Mouse (Mus musculus): ENCODE measurements around the gene Synrg. TPM values are rescaled to one million over a fixed set of nuclear protein-coding genes. Genes with fewer than 3 reads are reported as not detected.
A peak's percentile ranks its signal among the peaks of the same experiment; 100 is the strongest.

The Synrg gene
- polyA plus RNA-seq, 2 experiments = 3.9 TPM

DNA sequence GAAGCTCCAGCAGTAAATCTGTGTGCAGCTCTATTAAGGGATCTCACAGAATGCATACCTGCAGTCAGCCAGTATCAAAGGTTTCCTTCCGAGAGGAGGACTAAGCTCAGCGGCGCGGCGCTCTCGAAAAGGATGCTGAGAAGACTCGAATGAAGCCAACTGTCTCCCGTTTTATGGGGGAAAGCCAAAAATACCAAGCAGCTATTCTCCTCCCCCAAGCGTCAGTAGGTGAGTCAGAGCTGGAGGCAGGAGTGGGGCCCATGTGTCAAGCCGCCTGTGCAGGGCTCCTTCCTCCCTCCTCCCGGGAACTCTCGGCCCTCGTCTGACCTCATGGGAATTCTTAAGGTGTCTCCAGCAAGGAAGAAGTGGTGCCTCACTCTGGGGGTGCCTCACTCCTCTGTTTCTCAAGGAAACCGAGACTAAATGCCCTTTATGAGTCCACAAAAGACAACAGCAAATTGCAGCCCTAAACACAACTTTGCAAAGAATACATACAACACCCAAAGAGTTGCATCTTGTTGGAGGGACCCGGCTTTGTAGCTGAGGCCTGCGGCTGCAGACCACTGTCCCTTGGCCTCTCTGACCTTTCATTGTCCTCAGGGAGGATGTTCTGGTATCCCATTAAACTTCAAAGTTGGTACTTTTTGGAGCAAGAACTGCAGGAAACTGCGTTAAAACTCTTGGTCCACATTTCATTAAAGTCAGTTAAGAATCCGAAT, 102.9 kb downstream of the Synrg start:
- TF ChIP-seq EP300 (IDR thresholded peaks at IDR 0.05; ENCODE audit: low read depth) (no peak), CTCF (IDR thresholded peaks at IDR 0.05; ENCODE audit: low read depth) (no peak)
- Histone ChIP-seq H3K4me3 (ENCODE audit: insufficient read depth in 1 of 2, low read depth in 2 of 2, low read length in 2 of 2) (no peak overlapping the region), H3K27me3 (ENCODE audit: control insufficient read depth, insufficient read depth, low read length) (peaks cover 49% of the 10 kb centered on the region), H3K9me3 (ENCODE audit: control insufficient read depth, low read length) (no peaks in the 10 kb centered on the region), H3K9ac (replicated peaks) (no peak overlapping the region), H3K4me1 (replicated peaks; ENCODE audit: control insufficient read depth in 2 of 2, insufficient read depth in 2 of 2, low read length in 1 of 2) (no peaks in the 10 kb centered on the region), H3K27ac (no peak overlapping the region), H3K4me2 (ENCODE audit: low read depth) (no peak overlapping the region), H3K36me3 (replicated peaks; ENCODE audit: control insufficient read depth, insufficient read depth, low read depth) (no peaks in the 10 kb centered on the region)
- 10% methylated on average over 18 of the region's 18 CpGs for WGBS (ENCODE audit: insufficient replicate concordance)
- DNase-seq (ENCODE audit: low read depth in 3 of 3, low spot score in 3 of 3) = no peak
- ATAC-seq (ENCODE audit: insufficient read depth) = no peak

DNA sequence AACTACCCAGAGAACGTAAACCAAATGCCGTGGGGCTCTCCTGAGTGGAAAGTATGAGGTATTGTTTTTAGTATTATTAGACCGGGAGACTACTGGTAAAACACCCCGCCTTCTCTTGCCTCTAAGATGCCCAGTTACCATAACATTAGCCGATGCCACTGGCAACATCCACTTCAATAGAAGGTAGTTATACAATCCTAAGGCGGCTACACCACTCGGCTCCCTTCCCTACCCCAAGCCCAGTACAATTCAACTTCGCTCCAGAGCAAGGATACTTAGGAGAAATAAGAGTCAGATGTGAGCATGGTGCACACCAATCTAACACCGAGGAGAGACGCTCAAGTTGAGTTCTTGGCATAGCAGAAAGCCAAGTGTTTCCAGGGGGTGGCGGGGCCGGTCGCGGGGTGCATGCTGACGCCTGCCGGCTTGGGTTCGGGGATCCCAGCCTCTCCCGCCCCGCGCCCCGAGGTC, 103.5 kb downstream of the Synrg start:
- TF ChIP-seq EP300 (IDR thresholded peaks at IDR 0.05; ENCODE audit: low read depth) = no peak
- TF ChIP-seq CTCF (IDR thresholded peaks at IDR 0.05; ENCODE audit: low read depth) = no peak
- Histone ChIP-seq H3K4me1 (replicated peaks; ENCODE audit: control insufficient read depth in 2 of 2, insufficient read depth in 2 of 2, low read length in 1 of 2) (no peaks in the 10 kb centered on the region), H3K9ac (replicated peaks) (0 out of 2 replicates have a peak overlapping the region, but pooled peaks have one; percentile 18), H3K27ac (no peak overlapping the region), H3K4me3 (ENCODE audit: insufficient read depth in 1 of 2, low read depth in 2 of 2, low read length in 2 of 2) (peak overlapping the region; percentile 55 to 57), H3K4me2 (ENCODE audit: low read depth) (peak overlapping the region; percentile 65), H3K36me3 (replicated peaks; ENCODE audit: control insufficient read depth, insufficient read depth, low read depth) (no peaks in the 10 kb centered on the region), H3K9me3 (ENCODE audit: control insufficient read depth, low read length) (no peaks in the 10 kb centered on the region), H3K27me3 (ENCODE audit: control insufficient read depth, insufficient read depth, low read length) (peaks cover 49% of the 10 kb centered on the region)
- 3% methylated on average over 21 of the region's 21 CpGs for WGBS (ENCODE audit: insufficient replicate concordance)
- DNase-seq (ENCODE audit: low read depth in 3 of 3, low spot score in 3 of 3) = no peak
- no peak for ATAC-seq (ENCODE audit: insufficient read depth)

DNA sequence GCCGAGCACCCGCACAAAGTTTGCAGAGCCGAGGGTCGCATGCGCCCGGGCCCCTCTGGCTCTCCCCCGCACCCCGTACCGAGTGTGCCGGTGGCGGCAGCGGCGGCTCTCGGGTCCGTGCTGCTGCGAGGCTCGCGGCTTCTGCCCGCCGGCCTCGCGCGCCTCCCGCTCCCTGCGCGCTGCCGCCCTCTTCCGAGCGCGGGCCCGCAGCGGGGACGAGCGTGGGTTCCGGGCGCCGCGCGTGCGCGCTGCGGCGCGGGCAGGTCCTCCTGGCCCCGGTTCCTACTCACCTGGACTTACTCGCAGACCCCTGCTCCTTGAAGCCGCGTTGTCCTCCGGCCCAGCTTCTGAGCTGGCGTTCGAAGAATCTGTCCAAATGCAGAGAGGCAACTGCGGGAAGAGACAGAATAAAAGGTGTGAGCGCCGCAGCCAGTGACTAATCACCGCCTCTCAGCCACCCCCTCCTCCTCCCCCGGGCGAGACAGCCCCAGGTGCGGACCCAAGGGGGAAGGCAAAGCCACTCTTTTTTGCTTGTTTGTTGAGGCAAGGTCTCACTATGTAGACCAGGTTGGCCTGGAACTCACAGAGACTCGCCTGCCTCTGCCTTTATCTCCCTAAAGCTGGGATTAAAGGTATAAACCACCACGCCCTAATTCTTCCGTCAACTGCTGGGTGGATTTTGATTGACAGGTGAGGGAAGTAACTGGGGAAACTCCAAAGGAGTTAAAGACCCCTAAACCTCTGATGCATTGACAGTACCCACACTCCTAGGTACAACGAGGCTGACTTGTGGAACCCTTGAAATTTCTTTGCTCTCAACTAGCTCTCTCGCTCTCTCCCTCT, 104.2 kb downstream of the Synrg start:
- peak overlapping the region; percentile 55 to 57 for H3K4me3 ChIP-seq (ENCODE audit: insufficient read depth in 1 of 2, low read depth in 2 of 2, low read length in 2 of 2)
- no peaks in the 10 kb centered on the region for H3K36me3 ChIP-seq (replicated peaks; ENCODE audit: control insufficient read depth, insufficient read depth, low read depth)
- peaks cover 49% of the 10 kb centered on the region for H3K27me3 ChIP-seq (ENCODE audit: control insufficient read depth, insufficient read depth, low read length)
- H3K9me3 ChIP-seq (ENCODE audit: control insufficient read depth, low read length) = no peaks in the 10 kb centered on the region
- no peak for TF ChIP-seq EP300 (IDR thresholded peaks at IDR 0.05; ENCODE audit: low read depth)
- no peak for TF ChIP-seq CTCF (IDR thresholded peaks at IDR 0.05; ENCODE audit: low read depth)
- no peaks in the 10 kb centered on the region for H3K4me1 ChIP-seq (replicated peaks; ENCODE audit: control insufficient read depth in 2 of 2, insufficient read depth in 2 of 2, low read length in 1 of 2)
- ATAC-seq (ENCODE audit: insufficient read depth) (no peak), DNase-seq (ENCODE audit: low read depth in 3 of 3, low spot score in 3 of 3) (no peak)
- no peak overlapping the region for H3K27ac ChIP-seq
- 2% methylated on average over 62 of the region's 63 CpGs for WGBS (ENCODE audit: insufficient replicate concordance)
- peak overlapping the region; percentile 65 for H3K4me2 ChIP-seq (ENCODE audit: low read depth)
- 0 out of 2 replicates have a peak overlapping the region, but pooled peaks have one; percentile 18 for H3K9ac ChIP-seq (replicated peaks)

DNA sequence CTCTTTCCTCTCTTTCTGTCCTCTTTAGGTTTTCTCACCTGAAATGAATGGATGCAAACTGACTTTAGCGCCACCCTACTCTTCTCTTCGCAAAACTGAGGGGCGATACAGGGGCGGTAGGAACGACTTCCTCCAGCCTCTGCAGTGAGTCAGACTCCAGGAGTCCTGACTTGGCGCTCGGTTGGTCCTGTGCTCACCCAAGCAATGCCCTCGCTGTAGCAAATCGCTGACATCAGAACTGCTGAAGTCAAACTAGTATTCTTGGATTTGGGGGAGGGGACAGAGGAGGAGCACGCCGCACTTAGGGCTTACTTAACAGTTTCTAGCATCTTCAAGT, 104.8 kb downstream of the Synrg start, which contains the start of gene Dusp14:
TSS of gene Dusp14 (minus strand) at position 228 of the 337 bp plus-strand sequence.
- no peak for DNase-seq (ENCODE audit: low read depth in 3 of 3, low spot score in 3 of 3)
- H3K27me3 ChIP-seq (ENCODE audit: control insufficient read depth, insufficient read depth, low read length) = peaks cover 49% of the 10 kb centered on the region
- H3K9me3 ChIP-seq (ENCODE audit: control insufficient read depth, low read length) = no peaks in the 10 kb centered on the region
- peak within 1 kb of the TSS; percentile 55 to 57 for H3K4me3 ChIP-seq (ENCODE audit: insufficient read depth in 1 of 2, low read depth in 2 of 2, low read length in 2 of 2)
- H3K9ac ChIP-seq (replicated peaks) = 0 out of 2 replicates have a peak within 1 kb of the TSS, but pooled peaks have one; percentile 18
- H3K4me2 ChIP-seq (ENCODE audit: low read depth) = peak within 1 kb of the TSS; percentile 65
- no peak within 1 kb of the TSS for H3K27ac ChIP-seq
- no peak for TF ChIP-seq CTCF (IDR thresholded peaks at IDR 0.05; ENCODE audit: low read depth)
- TF ChIP-seq EP300 (IDR thresholded peaks at IDR 0.05; ENCODE audit: low read depth) = no peak
- no peaks in the 10 kb centered on the region for H3K4me1 ChIP-seq (replicated peaks; ENCODE audit: control insufficient read depth in 2 of 2, insufficient read depth in 2 of 2, low read length in 1 of 2)
- H3K36me3 ChIP-seq (replicated peaks; ENCODE audit: control insufficient read depth, insufficient read depth, low read depth) = no peaks in the 10 kb centered on the region
- ATAC-seq (ENCODE audit: insufficient read depth) = no peak
- WGBS (ENCODE audit: insufficient replicate concordance) = 4% methylated on average over 11 of the region's 11 CpGs

Measured in liver, embryonic 14.5 days (tissue).